Mouse (Mus musculus) hindbrain, embryonic 16.5 days (tissue): ENCODE data around the gene Rin3. TPM values are rescaled to one million over a fixed set of nuclear protein-coding genes. Genes with fewer than 3 reads are reported as not detected.
A peak's percentile ranks its signal among the peaks of the same experiment; 100 is the strongest.

ENCODE experiments used
- ATAC-seq: fragments of 200-750 bp; cut with Nextera tagmentation; 2 replicates; pipeline ENCODE4 v1.8.0; 2017; ENCODE audit warnings: moderate TSS enrichment, moderate library complexity
- H3K27ac ChIP-seq: fragments of 300-500 bp; sonication (generic); 2 replicates; pipeline ENCODE4 v1.5.1; 2014; ENCODE audit warnings: low read depth, mild to moderate bottlenecking, control low read depth, low read length, moderate library complexity
- H3K27me3 ChIP-seq: fragments of 300-500 bp; sonication (generic); replicated peaks from 2 replicates; pipeline ENCODE4 v1.6.1; 2014; ENCODE audit warnings: low read length; ENCODE audit not compliant: control insufficient read depth, insufficient read depth
- H3K36me3 ChIP-seq: fragments of 300-500 bp; sonication (generic); 2 replicates; pipeline ENCODE4 v1.6.1; 2014; ENCODE audit warnings: mild to moderate bottlenecking, low read length, moderate library complexity, mixed read lengths; ENCODE audit not compliant: control insufficient read depth, insufficient read depth
- H3K4me1 ChIP-seq: fragments of 300-500 bp; sonication (generic); 2 replicates; pipeline ENCODE4 v1.6.1; 2014; ENCODE audit warnings: low read depth, low read length; ENCODE audit not compliant: control insufficient read depth, insufficient read depth
- H3K4me2 ChIP-seq: fragments of 300-500 bp; sonication (generic); 2 replicates; pipeline ENCODE4 v1.6.1; 2014; ENCODE audit warnings: mild to moderate bottlenecking, low read length, control low read depth, moderate library complexity
- H3K4me3 ChIP-seq: fragments of 300-500 bp; sonication (generic); 2 replicates; pipeline ENCODE4 v1.5.1; 2014; ENCODE audit warnings: mild to moderate bottlenecking, low read length, control low read depth, moderate library complexity
- H3K9ac ChIP-seq: fragments of 300-500 bp; sonication (generic); 2 replicates; pipeline ENCODE4 v1.6.1; 2014; ENCODE audit warnings: low read depth, mild to moderate bottlenecking, control low read depth, low read length, moderate library complexity
- H3K9me3 ChIP-seq: fragments of 300-500 bp; sonication (generic); 2 replicates; pipeline ENCODE4 v1.6.1; 2014; ENCODE audit warnings: mild to moderate bottlenecking, low read length, moderate library complexity; ENCODE audit not compliant: control insufficient read depth
- WGBS: fragments of 180-500 bp; shearing (Covaris S2); extraction: QIAGEN DNeasy Blood & Tissue Kit; methylation state at CpG from one replicate; pipeline ENCODE4 v1.1.7; 2014; 5-methylcytosine and 5-hydroxymethylcytosine counted together
- polyA plus RNA-seq: library from polyadenylated mRNA; unstranded; fragments of >200 nt; fragmentation: Nextera tagmentation; extraction: Ambion mirVana; gene quantifications from 2 replicates; pipeline ENCODE4 v1.2.1, GENCODE M21; 2015

The Rin3 gene
- polyA plus RNA-seq, 1 experiment from 2014 or later: 2.6 TPM

DNA sequence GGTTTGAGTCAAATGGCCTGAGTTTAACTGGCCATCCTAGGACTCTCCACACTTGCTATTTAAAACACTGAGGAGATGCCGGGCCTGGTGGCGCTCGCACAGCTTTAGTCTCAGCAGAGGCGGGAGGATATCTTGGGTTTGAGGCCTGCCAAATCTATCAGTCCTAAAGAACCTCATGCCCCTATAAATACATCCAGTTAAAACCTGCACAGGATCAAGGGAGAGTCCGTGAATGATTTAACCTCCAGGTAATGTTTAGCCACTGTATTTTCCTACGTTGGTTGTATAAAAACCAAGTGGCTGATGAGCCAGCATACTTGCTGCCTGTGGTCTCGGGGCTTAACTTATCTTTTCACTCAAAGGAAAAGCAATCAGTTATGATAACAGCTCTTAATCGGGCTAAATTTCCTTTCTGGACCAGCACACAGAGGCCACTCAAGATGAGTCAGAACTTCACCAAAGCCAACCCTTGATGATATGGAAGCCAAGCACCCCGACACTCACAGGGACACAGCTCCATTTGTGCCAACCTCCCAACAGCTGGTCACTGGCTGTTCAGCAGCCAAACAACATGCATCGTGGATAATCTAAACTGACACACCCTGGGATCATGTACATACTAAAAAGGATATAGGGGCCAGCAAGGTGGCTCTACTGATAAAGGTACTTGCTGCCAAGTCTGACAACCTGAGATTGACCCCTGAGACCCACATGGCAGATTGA is 137.5 kb downstream of the Rin3 start:
- no peak overlapping the region; the same call in 1 of the 2 replicates for H3K27ac ChIP-seq
- H3K36me3 ChIP-seq: peaks cover 8% of the 10 kb centered on the region
- H3K9ac ChIP-seq: no peak overlapping the region
- H3K4me3 ChIP-seq: no peak overlapping the region
- ATAC-seq: no peak
- no peak overlapping the region for H3K4me2 ChIP-seq
- H3K27me3 ChIP-seq: no peaks in the 10 kb centered on the region
- WGBS: 88% methylated on average over 10 of the region's 10 CpGs
- no peaks in the 10 kb centered on the region for H3K9me3 ChIP-seq
- H3K4me1 ChIP-seq: peaks cover 4% of the 10 kb centered on the region; the same call in 1 of the 2 replicates

DNA sequence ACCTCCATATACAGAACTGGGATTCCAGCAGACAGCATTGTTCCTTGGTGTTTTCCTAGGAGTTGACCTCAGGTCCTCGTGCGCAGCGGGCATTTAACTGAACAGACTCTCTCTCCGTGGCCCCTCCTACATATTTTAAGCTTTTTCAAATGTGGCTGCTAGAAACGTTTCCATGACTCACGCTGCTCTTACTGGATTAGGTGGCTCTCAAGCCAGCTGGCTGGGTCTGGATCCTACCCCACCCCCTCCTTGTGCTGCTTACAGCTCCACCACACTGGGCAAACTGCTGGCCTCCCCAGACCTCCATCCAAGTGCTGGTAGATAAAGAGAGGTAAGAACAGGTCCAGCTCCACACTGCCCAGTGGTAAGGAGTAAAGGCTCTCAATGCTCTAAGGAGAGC is 139.2 kb downstream of the Rin3 start:
- WGBS: 87% methylated on average over 6 of the region's 6 CpGs
- peaks cover 4% of the 10 kb centered on the region; the same call in 1 of the 2 replicates for H3K4me1 ChIP-seq
- no peak overlapping the region for H3K27ac ChIP-seq
- no peak overlapping the region for H3K4me3 ChIP-seq
- H3K27me3 ChIP-seq: no peaks in the 10 kb centered on the region
- ATAC-seq: 0 out of 2 replicates have a peak, but pooled peaks have one; percentile 28
- no peak overlapping the region for H3K9ac ChIP-seq
- H3K4me2 ChIP-seq: no peak overlapping the region
- H3K9me3 ChIP-seq: no peaks in the 10 kb centered on the region
- H3K36me3 ChIP-seq: peaks cover 12% of the 10 kb centered on the region

DNA sequence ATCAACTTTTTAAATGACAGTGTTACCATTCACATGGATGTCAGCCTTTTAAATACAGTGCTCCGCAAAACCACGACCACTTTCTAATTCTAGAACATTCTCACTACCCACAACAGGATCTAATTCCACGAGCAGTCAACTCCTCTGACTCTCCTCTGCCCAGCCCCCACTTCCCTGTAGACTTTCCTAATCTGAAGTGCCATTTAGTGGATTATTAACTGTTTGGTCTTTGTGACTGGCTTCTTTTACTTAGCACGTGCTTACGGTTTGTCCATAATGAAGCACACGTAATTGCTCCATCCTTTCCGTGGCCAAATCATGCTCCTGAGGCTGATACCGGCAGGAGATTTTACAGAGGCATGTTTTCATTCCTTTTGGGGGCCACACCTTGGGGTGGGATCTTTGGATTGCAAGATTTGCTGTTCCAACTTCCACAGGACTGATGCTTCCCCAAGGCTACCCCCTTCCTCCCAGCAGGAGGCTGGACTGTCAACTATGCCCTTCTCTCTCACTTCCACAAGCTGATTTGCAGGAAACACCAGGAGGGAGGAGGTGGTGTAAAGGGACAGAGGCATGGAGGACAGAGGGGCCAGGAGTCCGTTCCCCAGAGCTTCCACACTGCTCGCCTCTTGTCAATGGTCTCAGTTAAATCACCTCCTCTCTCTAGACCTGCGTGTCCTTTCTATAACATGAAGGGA is 139.9 kb downstream of the Rin3 start:
- Histone ChIP-seq H3K4me3 (no peak overlapping the region), H3K27ac (no peak overlapping the region), H3K9me3 (no peaks in the 10 kb centered on the region), H3K27me3 (no peaks in the 10 kb centered on the region), H3K4me1 (peaks cover 4% of the 10 kb centered on the region; the same call in 1 of the 2 replicates), H3K36me3 (peaks cover 12% of the 10 kb centered on the region), H3K9ac (no peak overlapping the region), H3K4me2 (no peak overlapping the region)
- 90% methylated on average over 11 of the region's 11 CpGs for WGBS
- no peak for ATAC-seq

DNA sequence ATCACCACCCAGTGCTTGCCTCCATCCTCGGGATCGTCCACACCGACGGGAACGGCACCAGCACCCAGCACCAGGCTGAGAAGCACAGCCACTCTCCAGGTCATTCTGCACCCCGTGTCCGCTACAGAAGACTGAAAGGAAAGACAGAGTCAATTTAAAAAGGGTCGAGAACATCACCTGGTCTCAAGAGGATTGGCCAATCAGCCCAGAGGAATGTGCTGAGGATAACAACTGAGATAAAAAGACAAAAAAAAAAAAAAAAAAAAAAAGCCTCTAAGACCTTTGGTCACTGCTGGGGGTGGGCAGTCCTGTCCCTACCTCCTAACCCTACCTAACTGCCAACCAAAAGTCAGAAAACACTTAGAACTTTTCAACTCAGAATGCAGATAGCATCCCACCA is 140.8 kb downstream of the Rin3 start:
- Histone ChIP-seq H3K9me3 (no peaks in the 10 kb centered on the region), H3K27me3 (no peaks in the 10 kb centered on the region), H3K4me3 (no peak overlapping the region), H3K36me3 (peaks cover 12% of the 10 kb centered on the region), H3K4me2 (no peak overlapping the region), H3K27ac (no peak overlapping the region), H3K4me1 (peaks cover 4% of the 10 kb centered on the region; the same call in 1 of the 2 replicates), H3K9ac (no peak overlapping the region)
- 94% methylated on average over 8 of the region's 8 CpGs for WGBS
- ATAC-seq: no peak

DNA sequence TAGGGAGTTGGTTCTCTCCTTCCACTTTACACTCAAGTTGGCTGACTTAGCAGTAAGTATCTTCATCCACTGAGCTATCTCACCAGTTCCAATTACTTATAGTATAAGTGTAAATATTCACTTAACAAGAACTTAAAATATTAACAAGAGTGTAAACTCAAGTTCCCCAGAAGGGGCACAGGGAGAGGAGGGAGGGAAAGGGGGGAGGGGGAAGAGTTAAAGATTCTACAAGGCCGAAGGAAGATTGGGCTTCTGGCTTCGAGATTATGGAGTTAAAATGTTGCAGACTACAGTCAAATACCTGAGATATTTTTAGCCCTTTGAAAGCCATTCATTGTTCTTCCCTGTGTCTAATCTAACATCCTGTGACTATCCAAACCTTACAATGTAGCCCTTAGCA is 141.6 kb downstream of the Rin3 start:
- Histone ChIP-seq H3K36me3 (peaks cover 12% of the 10 kb centered on the region), H3K4me3 (no peak overlapping the region), H3K9me3 (no peaks in the 10 kb centered on the region), H3K4me2 (no peak overlapping the region), H3K27ac (no peak overlapping the region), H3K9ac (no peak overlapping the region), H3K27me3 (no peaks in the 10 kb centered on the region), H3K4me1 (peaks cover 4% of the 10 kb centered on the region; the same call in 1 of the 2 replicates)
- no peak for ATAC-seq
- 85% methylated on average over 2 of the region's 2 CpGs for WGBS

DNA sequence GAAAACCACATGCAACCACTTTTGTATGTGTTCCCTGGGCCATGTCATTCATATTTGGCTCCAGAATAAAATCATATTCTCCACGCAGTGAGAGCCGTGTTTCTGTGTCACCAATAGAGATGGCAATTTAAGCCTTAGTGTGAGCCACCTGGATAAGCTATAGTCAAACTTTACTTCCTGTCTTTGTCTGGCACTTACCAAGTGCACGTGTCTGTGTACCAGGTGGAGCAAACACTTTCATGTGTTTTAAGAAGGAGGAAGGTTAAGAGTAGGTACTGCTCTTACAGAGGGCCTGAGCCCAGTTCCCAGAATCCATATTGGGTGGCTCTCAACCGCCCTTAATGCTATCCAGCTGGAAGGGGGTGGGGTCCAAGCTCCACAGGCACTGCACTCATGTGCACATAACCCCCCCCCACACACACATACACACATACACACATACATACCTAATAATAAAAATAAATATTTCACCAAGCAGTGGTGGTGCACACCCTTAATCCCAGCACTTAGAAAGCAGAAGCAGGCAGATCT is 142.3 kb downstream of the Rin3 start:
- ATAC-seq: 0 out of 2 replicates have a peak, but pooled peaks have one; percentile 27
- no peak overlapping the region for H3K4me3 ChIP-seq
- H3K27ac ChIP-seq: no peak overlapping the region
- H3K4me1 ChIP-seq: no peaks in the 10 kb centered on the region
- no peaks in the 10 kb centered on the region for H3K27me3 ChIP-seq
- no peak overlapping the region for H3K9ac ChIP-seq
- H3K4me2 ChIP-seq: no peak overlapping the region
- 86% methylated on average over 4 of the region's 4 CpGs for WGBS
- H3K36me3 ChIP-seq: peaks cover 12% of the 10 kb centered on the region
- no peaks in the 10 kb centered on the region for H3K9me3 ChIP-seq

DNA sequence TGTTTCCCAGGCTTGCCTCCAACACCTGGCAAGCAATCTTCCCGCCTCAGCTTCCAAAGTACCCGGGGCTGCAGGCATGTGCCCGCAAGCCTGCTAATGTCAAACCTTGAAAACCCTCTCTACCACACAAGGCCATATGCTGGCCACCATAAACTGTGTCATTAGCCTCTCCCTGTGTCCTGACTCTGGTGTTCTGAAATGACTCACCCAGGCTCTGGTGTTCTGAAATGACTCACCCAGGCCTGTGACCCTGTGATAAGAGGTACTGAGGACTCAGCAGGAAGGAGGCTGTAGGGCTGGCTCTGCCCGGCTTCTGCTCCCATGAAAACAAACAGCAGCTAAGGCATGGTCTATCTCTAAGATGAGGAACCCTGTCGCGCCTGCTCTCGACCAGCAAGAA is 143.4 kb downstream of the Rin3 start:
- Histone ChIP-seq H3K27ac (no peak overlapping the region), H3K9me3 (no peaks in the 10 kb centered on the region), H3K27me3 (no peaks in the 10 kb centered on the region), H3K9ac (no peak overlapping the region), H3K4me3 (no peak overlapping the region), H3K4me2 (no peak overlapping the region), H3K36me3 (peaks cover 12% of the 10 kb centered on the region), H3K4me1 (no peaks in the 10 kb centered on the region)
- 98% methylated on average over 7 of the region's 7 CpGs for WGBS
- no peak for ATAC-seq

DNA sequence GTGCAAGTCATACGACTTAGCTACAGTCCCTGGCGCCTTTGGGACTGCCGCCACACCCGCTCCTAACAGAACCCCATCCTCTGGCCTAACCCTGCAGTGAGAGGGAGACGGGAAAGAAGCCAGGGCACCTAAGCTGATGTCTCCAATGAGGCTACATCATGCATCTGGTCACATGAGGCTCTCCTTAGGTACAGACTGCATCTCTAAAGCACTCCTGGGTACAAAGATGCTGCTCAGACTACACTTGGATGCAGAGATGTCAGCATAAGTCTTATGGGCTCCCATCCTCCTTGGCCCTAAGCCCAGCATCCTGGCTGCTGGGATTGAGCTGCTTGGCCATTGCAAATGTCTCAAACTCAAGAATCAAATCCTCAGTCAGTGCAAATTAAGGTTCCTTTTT is 146.8 kb downstream of the Rin3 start:
- no peak for ATAC-seq
- H3K27ac ChIP-seq: no peak overlapping the region
- peaks cover 4% of the 10 kb centered on the region; the same call in 1 of the 2 replicates for H3K36me3 ChIP-seq
- no peak overlapping the region for H3K9ac ChIP-seq
- H3K4me1 ChIP-seq: no peaks in the 10 kb centered on the region
- WGBS: 99% methylated on average over 5 of the region's 5 CpGs
- no peak overlapping the region for H3K4me2 ChIP-seq
- no peaks in the 10 kb centered on the region for H3K27me3 ChIP-seq
- H3K4me3 ChIP-seq: no peak overlapping the region
- H3K9me3 ChIP-seq: no peaks in the 10 kb centered on the region

DNA sequence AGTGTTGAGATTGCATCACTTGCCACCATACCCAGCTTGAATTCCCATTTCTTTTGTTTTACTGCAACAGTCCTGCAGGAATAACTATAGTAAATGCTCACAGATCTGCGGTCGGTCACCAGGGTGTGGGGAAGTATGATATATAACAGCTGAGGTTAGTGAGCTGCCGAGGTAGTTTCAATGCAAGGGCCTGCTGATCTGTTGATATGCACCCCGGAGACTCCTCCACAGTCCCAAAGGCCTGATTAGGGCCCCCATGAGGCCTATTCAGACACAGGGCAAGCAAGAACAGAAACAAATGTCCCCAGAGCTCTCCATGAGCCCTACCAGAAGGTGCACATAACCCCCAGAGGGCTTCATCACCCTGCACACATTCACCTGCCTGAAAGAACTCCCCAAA is 147.4 kb downstream of the Rin3 start:
- H3K36me3 ChIP-seq: peaks cover 4% of the 10 kb centered on the region; the same call in 1 of the 2 replicates
- H3K4me1 ChIP-seq: no peaks in the 10 kb centered on the region
- H3K27ac ChIP-seq: no peak overlapping the region
- H3K9me3 ChIP-seq: no peaks in the 10 kb centered on the region
- H3K27me3 ChIP-seq: no peaks in the 10 kb centered on the region
- H3K4me3 ChIP-seq: no peak overlapping the region
- no peak for ATAC-seq
- no peak overlapping the region for H3K9ac ChIP-seq
- WGBS: 88% methylated on average over 4 of the region's 4 CpGs
- H3K4me2 ChIP-seq: no peak overlapping the region
